Mouse (Mus musculus) adipocyte (in vitro differentiated cells): ENCODE results near the gene Endog.
A peak's percentile ranks its signal among the peaks of the same experiment; 100 is the strongest.
"Not testable (repeated sequence)": the region's sequence is repeated elsewhere in the genome, so short reads cannot be mapped to it uniquely, and the experiment has no call there.

ENCODE experiments used
- DNase-seq: peaks from one replicate; pipeline ENCODE4 v3.0.0-alpha.2; 2016; ENCODE audit warnings: low spot score

Gene Endog

GRCm38 (mm10) chr2:30171371-30171996 lies at the start of gene Endog:
TSS of gene Endog (plus strand) at chr2:30171493.
- peak; percentile 44 for DNase-seq

DNA sequence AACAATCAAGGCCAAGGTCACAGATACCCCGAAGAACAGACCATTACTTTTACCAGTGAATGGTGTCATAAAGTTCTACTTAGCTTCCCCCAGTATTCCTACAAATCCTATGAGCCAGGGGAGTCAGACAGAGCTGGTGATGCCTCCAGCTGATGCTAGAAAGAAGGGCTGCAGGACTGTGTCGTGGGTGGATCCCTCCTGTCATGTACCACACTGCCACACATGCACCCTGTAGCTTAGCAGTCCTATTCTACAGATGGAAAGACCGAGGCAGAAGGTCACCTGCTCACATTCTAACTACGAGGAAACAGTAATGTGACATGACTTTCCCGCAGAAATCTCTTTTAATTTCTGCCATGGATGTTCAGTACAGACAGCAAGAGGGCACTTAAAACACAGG lies 48.5 kb upstream of the Endog start:
- no peak for DNase-seq

DNA sequence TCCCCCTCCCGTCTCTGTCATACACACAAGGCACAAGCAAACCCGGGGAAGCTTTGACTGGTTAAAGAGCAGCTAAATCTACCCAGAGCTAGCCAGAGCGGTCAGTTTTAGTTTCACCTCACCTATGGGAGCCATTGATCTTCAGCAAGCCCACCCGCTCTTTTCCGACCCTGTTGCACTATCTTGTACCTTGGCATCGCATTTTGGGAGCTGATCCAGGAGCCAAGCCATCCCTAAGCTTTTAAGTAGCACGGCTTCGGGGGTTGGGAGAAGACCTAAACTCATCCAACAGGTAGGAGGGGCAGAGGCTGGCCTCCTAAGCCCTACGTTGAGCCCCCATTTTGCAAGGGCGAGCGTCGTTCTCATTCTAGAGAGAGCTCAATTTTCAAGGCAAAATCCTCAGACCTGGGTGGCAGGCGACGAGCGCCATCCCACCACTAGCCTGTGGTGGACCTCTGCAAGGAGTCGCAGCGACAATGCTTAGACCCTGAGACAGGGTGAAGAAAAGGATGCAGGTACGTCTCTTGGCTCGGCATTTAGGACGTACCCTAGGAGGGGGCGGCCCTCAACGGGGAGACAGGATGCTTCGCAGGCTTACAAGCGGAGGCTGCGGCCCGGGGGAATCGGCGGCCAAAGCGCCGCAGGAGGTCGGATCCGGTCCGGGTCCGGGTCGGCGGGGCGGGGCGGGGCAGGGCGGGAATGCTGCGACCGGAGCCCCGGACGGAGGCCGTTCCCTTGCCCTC lies 47.4 kb upstream of the Endog start:
- DNase-seq: peak; percentile 19

DNA sequence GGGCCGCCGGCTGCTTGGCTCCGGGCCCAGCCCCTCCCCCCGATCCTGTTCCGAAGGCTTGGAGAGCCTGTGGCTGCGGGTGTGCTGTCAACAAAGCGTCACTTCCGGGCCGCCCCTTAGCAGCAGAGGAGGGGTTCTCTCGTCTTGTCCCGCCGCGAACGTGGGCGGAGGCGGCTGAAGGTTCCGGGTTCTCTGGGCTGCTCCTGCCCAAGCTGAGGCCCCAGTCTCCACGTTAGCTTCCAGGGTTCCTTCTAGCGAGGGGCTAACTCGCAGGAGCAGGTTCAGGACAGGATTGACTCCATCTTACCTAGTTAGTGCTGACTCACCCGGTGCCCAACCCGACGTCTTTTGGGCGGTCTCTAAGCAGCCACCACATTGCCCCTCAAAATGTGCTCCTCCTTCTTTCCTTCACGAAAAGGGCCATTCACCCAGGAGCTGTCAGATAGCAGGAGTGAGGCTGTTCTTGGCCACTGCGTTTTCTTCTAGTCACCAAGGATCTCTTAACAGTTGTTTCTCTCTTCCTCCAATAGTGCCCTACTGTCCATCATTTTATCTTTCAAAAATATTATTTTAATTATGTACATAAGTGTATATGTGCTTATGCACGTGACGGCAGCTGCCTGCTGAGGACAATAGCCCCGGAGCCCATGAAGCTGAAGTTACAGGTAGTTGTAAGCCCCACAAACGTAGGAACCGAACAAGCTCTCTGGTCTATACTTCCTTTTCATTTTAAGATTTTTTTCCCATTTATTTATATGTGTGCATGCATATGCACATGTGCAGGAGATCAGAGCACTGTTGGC lies 46.6 kb upstream of the Endog start, which contains the start of gene Zer1:
Zer1 (minus strand) TSS at position 114 of the 803 bp plus-strand sequence.
- peak; percentile 95 for DNase-seq

- DNase-seq: peak; percentile 55
Measured at GRCm38 (mm10) chr2:30128789-30129188, 42.5 kb upstream of the Endog start.

- no peak for DNase-seq
Measured at GRCm38 (mm10) chr2:30130156-30130555, 41.1 kb upstream of the Endog start.

DNA sequence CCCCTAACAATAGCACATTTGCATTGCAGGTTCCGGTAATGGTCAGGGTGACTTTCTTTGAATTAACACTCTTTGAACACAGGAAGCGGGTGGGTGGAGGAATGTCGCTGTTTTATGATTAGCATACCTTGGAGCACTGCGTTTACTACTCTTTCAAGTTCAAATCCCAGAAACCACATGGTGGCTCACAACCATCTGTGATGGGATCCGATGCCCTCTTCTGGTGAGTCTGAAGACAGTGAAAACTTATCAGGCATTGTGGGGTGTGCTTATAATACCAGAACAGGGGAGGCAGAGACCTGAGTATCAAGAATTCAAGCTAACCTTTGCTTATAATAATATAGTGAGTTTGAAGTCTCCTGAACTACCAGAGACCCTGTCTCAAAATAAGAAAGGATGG lies 40.1 kb upstream of the Endog start:
- DNase-seq: not testable (repeated sequence)

DNA sequence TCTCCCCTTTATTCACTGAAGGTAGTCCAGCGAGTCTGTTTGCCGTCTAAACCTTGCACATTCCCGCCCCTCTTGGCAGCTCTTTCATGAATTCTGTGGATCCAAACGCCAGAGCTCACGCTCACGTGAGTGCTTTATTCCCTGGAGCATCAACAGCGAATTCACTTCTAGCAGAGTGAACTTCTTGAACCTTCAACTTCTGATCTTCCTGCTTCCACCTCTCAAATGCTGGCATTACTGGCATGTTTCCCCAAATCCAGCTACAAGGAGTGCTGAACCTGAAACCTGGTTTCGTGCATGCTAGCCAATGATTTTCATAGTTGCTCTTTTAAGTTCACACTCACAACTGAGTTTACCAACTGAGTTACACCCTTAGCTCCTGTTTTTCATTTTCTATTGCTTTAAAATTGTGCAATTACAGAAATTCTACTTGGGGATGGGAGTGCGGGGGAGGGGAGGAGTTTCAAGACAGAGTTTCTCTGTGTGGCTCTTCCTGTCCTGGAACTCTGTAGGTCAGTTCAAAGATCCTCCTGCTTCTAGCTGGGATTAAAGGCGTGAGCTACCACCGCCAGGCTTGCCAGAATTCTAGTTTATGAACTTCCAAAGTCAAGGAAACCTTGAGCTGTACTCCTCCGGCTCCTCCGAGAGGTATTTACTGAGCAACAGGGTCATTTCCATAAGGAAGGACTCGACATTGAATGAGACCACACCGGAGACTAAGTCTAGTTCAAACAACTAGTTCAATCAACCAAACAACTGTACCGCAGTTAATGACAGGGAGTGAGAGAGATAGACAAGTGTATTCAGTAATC lies 38.3 kb upstream of the Endog start:
- DNase-seq: peak; percentile 81

- DNase-seq: peak; percentile 94
Measured at GRCm38 (mm10) chr2:30133613-30134377, 37.5 kb upstream of the Endog start, which contains the start of gene Tbc1d13. TSS of gene Tbc1d13 (plus strand) at chr2:30133746.

GRCm38 (mm10) chr2:30134378-30134711 lies 36.9 kb upstream of the Endog start:
- DNase-seq: peak; percentile 32

DNA sequence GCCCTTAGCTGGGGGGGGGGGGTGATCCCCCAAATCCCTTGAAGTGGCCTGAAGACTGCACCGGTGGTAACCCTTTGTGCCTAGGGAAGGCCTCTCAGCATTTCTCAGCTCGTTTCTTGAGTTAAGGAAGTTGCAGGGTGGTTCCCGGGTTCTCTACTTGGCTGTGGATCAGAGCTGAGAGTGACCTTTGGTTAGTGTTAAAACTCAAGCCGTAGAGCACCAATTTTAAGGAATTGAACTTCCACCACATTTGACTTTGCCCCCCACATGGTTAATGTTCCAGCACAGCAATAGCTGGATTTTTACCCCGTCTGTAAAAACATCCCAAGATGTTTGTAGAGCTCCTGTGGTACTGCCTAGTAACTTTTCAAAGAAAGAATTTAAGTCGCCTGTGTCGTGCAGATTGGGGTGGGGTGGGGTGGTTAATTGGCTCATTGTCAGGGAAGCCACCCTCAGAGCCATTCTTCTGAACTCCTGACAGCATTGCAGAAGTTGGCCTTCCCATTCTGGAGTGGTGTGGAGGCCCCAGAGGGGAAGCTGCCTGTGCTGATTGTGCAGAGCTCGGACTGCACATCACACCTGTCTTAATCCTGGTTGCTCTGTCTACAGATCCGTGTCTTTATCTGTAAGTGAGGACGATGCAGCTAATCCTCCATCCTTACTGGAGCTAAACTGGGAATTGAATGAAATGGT lies 36.2 kb upstream of the Endog start:
- peak; percentile 51 for DNase-seq

DNA sequence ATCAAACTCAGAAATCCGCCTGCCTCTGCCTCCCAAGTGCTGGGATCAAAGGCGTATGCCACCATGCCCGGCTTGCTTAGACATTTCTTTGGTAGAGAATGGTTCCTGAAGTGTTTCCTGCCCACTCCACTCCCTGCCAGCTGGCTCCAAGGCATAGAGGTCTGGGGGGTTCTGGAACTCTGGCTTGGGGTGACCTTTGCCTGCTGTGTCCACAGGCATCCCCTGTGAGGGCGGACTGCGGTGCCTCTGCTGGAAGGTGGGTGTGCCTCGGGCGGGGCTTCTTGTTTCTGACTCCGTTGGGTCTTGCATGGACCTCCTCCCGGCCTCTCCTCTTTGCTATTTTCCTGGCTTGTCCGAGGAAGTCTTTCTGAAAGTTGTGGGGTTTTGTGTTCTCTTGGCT lies 34.8 kb upstream of the Endog start:
- DNase-seq: no peak

DNA sequence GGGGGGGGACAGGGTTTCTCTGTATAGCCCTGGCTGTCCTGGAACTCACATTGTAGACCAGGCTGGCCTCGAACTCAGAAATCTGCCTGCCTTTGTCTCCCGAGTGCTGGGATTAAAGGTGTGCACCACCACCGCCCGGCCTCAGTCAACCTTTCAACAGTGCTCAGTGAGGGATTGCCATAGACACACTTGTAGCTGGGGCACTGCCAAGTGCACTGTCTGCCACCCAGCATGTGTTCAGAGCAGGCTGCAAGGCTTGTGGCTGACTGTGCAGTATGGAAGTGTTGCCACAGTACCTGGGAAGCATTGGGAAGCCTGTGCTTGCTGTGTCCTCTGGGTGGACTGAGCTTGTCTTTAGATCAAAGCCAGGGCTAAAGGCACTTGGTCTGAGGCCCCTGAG lies 31.3 kb upstream of the Endog start:
- DNase-seq: peak; percentile 39

DNA sequence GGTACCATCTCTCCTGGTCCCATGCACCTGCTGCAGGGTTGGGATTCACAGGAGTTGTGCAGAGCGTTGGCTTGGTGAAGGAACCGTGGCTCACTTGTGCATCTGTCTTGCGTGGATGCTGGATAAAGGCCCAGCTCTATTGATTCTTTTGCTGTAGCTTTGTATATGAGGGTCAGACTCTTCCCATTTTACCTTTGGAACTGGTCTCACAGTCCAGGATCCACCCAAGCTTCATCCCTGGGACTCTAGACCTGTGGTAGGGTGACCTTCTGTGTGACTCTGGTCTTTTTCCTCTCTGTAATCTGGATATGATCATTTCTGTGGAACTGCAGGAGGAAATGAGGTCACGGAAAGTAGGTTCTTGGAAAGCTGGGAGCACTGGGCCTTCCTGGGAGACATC lies 26.9 kb upstream of the Endog start:
- DNase-seq: no peak

- peak; percentile 80 for DNase-seq
Measured at GRCm38 (mm10) chr2:30147466-30147865, 23.8 kb upstream of the Endog start.

DNA sequence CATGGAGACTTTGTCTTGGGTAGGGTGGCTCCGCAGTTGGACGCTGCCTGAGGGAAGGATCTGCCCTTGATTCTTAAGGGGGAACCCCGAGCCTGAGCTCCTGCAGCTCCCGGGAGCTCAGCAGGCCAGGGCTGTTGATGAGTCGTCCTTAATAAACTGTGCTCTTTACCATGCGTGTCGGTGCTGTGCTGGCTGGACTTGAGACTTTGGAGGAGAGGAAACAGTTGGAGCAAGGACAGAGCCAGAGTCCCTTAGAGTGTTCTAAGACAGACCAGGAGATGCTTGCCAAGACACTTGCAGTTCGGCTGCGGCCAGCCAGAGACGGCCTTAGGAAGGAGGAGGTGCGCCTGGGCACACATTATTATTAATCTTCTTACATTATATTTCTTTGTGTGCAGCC lies 19.5 kb upstream of the Endog start:
- peak; percentile 28 for DNase-seq

DNA sequence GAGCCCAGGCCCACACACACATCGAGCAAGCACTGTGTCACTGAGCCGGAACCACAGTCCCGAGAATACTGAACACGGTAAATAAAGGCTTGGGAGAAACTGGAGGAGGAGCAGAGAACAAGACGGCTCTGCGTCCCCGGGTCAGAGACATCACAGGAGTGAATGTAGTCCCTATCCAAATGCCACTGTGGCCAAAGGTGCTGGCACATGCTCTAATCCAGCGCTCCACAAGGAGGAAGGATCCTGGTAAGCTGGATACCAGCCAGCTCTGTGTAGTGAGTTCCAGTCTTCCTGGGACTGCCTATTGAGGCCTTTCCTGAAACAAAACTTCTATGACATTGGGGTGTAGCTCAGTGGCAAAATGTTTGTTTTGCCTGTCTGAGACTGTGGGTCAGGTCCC lies 18.7 kb upstream of the Endog start:
- peak; percentile 72 for DNase-seq

DNA sequence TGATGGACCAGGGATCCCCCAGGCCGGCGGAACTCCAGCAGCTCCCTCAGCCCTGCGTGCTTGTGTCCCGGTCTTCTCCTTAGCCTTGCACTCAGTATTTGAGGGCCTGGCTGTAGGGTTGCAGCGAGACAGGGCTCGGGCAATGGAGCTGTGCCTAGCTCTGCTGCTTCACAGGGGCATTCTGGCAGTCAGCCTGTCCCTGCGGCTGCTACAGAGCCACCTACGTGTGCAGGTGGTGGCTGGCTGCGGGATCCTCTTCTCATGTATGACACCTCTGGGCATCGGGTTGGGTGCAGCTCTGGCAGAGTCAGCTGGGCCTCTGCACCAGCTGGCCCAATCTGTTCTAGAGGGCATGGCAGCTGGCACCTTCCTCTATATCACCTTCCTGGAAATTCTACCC lies 11.4 kb upstream of the Endog start:
- not testable (repeated sequence) for DNase-seq

DNA sequence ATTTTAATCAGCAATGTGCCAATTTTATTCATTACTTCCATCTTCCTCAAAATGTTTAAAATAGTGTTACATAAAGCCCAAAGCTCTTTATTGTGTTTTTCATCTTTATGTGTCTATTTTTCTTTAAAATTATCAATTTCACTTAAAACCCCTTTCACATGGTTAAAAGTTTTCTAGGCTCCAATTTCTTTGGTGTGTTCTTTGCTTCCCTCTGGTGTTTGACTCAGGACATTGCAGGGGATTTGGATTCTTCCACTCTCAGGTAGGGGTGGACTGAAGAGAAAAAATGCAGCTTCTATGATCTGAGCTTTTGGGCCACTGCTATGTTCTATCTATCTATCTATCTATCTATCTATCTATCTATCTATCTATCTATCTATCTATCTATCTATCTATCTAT lies 9.5 kb upstream of the Endog start:
- DNase-seq: peak; percentile 71

- DNase-seq: no peak
Measured at GRCm38 (mm10) chr2:30164340-30164932, 6.9 kb upstream of the Endog start.
